Mouse (Mus musculus): ENCODE measurements at regions not wholly inside any gene's neighbourhood (a gene's known extent, or its start where the extent isn't known, plus 50 kb on each side); places are given as distances from the start of the nearest gene placed in this dataset.

GRCm38 (mm10) chr3:131886470-131886869, 198.6 kb upstream of the Dkk2 start:
- no peaks in the 10 kb centered on the region for H3K4me1 ChIP-seq
- WGBS: 83% methylated on average over 5 of the region's 5 CpGs
- 0 out of 2 replicates have a peak, but pooled peaks cover 6% of the 10 kb centered on the region for H3K9me3 ChIP-seq
- H3K4me2 ChIP-seq: no peak overlapping the region
- ATAC-seq (ENCODE audit: extremely low read depth, insufficient number of reproducible peaks, low FRiP score, low TSS enrichment): no peak
- no peak overlapping the region for H3K4me3 ChIP-seq
- no peak overlapping the region for H3K9ac ChIP-seq
- no peaks in the 10 kb centered on the region for H3K27me3 ChIP-seq (replicated peaks)
- no peaks in the 10 kb centered on the region for H3K36me3 ChIP-seq
- no peak overlapping the region for H3K27ac ChIP-seq (replicated peaks)

GRCm38 (mm10) chr3:131886984-131887383, 198.1 kb upstream of the Dkk2 start:
- no peak overlapping the region for H3K4me2 ChIP-seq
- H3K4me3 ChIP-seq: no peak overlapping the region
- 86% methylated on average over 8 of the region's 8 CpGs for WGBS
- H3K9me3 ChIP-seq: 0 out of 2 replicates have a peak, but pooled peaks cover 6% of the 10 kb centered on the region
- no peaks in the 10 kb centered on the region for H3K36me3 ChIP-seq
- H3K9ac ChIP-seq: no peak overlapping the region
- no peak overlapping the region for H3K27ac ChIP-seq (replicated peaks)
- ATAC-seq (ENCODE audit: extremely low read depth, insufficient number of reproducible peaks, low FRiP score, low TSS enrichment): no peak
- H3K27me3 ChIP-seq (replicated peaks): no peaks in the 10 kb centered on the region
- H3K4me1 ChIP-seq: no peaks in the 10 kb centered on the region

- 0 out of 2 replicates have a peak, but pooled peaks cover 6% of the 10 kb centered on the region for H3K9me3 ChIP-seq
- no peak overlapping the region for H3K9ac ChIP-seq
- no peaks in the 10 kb centered on the region for H3K27me3 ChIP-seq (replicated peaks)
- 74% methylated on average over 4 of the region's 4 CpGs for WGBS
- H3K4me3 ChIP-seq: no peak overlapping the region
- ATAC-seq (ENCODE audit: extremely low read depth, insufficient number of reproducible peaks, low FRiP score, low TSS enrichment): no peak
- no peak overlapping the region for H3K27ac ChIP-seq (replicated peaks)
- no peaks in the 10 kb centered on the region for H3K36me3 ChIP-seq
- H3K4me2 ChIP-seq: no peak overlapping the region
- no peaks in the 10 kb centered on the region for H3K4me1 ChIP-seq
Measured at GRCm38 (mm10) chr3:131887670-131888069, 197.4 kb upstream of the Dkk2 start.

DNA sequence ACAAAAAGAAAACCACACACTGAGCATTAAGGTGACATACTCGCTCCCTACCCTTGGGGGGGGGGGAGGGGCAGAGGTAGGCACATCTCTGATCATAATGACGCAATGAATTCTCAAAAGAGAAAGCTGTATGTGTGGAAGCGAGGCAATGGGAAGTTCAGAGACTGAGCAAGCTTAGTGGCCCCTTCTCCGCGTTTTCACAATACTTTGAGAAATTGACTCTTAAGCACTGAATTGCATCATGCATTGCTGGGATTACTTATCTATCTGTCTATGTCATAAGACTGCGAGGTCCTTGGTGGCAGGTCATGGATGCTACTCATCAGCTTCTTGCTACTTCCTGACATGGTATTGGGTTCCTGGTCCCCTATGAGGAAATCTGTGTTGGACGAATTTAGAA, 193.2 kb upstream of the Dkk2 start:
- 85% methylated on average over 7 of the region's 7 CpGs for WGBS
- Histone ChIP-seq H3K27me3 (replicated peaks) (no peaks in the 10 kb centered on the region), H3K27ac (replicated peaks) (no peak overlapping the region), H3K9ac (no peak overlapping the region), H3K9me3 (no peaks in the 10 kb centered on the region), H3K4me3 (no peak overlapping the region), H3K36me3 (no peaks in the 10 kb centered on the region), H3K4me1 (no peaks in the 10 kb centered on the region), H3K4me2 (no peak overlapping the region)
- no peak for ATAC-seq (ENCODE audit: extremely low read depth, insufficient number of reproducible peaks, low FRiP score, low TSS enrichment)

DNA sequence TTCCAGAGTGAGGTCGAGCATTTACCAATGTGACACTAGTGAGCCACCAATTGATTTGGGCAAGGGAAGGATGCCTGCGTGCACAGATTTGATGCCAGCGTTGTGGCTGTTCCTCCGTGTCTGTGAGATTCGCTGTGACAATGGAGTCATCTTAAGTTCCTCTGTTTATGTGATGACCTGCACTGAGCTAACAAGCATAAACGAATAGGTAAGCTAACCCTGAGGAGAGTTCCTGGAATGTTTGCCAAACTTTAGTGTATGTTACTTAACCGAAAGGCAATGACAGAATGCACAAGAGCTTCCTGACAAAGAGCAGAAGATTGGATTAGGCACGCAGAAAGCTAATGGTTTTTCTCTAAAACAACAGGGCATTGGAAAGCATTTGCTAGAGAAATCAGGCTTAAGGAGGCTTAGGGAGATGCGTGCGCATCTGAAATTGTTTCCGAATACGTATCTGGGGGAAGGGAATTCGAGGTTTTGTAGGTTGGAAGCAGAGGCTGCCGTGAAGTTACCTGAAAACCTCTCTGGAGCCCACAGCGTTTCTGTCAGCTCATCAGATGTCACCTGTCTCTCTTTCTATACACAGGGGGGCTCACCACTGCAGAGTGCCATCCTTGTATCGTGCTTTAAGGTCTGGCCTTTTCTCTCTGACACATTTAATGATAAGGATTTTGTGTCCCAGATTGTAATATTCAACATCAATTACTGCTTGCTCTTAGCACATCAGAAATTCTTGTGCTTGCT, 191.9 kb upstream of the Dkk2 start:
- no peaks in the 10 kb centered on the region for H3K4me1 ChIP-seq
- H3K36me3 ChIP-seq: no peaks in the 10 kb centered on the region
- H3K9me3 ChIP-seq: no peaks in the 10 kb centered on the region
- WGBS: 63% methylated on average over 16 of the region's 16 CpGs
- H3K4me3 ChIP-seq: no peak overlapping the region
- no peak for ATAC-seq (ENCODE audit: extremely low read depth, insufficient number of reproducible peaks, low FRiP score, low TSS enrichment)
- H3K27me3 ChIP-seq (replicated peaks): no peaks in the 10 kb centered on the region
- no peak overlapping the region for H3K4me2 ChIP-seq
- no peak overlapping the region for H3K27ac ChIP-seq (replicated peaks)
- no peak overlapping the region for H3K9ac ChIP-seq

DNA sequence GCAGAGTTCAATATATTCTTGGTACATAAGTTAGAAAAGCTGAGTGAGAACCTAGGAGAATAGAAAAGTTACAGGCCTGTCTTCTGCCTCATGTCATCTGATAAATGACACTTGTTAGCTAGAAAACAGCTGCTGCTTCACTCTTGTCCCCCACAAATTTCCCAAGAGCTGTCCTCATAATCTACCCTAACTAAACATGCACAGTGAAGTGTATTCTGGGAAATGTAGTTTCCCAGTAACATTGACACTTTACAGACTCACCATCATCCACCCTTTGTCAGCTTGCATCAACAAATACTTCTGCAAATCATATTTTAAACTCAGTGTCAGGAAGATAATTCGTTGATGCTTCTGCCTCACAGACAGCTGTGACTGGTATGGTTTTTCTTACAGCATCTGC, 190.0 kb upstream of the Dkk2 start:
- WGBS: 67% methylated on average over 1 of the region's 1 CpGs
- H3K4me2 ChIP-seq: no peak overlapping the region
- no peaks in the 10 kb centered on the region for H3K9me3 ChIP-seq
- no peaks in the 10 kb centered on the region for H3K4me1 ChIP-seq
- no peak for ATAC-seq (ENCODE audit: extremely low read depth, insufficient number of reproducible peaks, low FRiP score, low TSS enrichment)
- no peaks in the 10 kb centered on the region for H3K36me3 ChIP-seq
- no peak overlapping the region for H3K27ac ChIP-seq (replicated peaks)
- H3K4me3 ChIP-seq: no peak overlapping the region
- no peak overlapping the region for H3K9ac ChIP-seq
- H3K27me3 ChIP-seq (replicated peaks): no peaks in the 10 kb centered on the region

DNA sequence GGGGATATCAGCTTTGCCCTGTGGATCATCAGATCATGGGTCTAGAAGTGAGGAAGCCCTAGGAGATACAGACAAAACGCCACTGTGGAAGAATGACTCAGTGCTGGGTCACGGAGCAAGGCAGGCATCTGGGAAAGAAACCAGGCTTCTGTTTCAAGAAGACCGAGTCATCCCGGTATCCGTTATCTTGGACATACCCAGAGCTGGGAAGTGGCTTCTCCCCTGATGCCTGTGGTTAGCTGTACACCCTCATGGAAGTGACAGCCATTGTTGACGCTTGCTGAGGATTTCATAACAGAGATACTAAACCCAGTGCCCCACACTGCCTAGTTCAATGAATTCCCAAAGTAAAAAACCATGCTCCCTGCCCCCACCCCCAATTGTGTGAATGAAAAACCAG, 171.6 kb upstream of the Dkk2 start:
- no peak for ATAC-seq (ENCODE audit: extremely low read depth, insufficient number of reproducible peaks, low FRiP score, low TSS enrichment)
- Histone ChIP-seq H3K4me1 (peaks cover 10% of the 10 kb centered on the region), H3K4me3 (no peak overlapping the region), H3K9me3 (0 out of 2 replicates have a peak, but pooled peaks cover 3% of the 10 kb centered on the region), H3K9ac (no peak overlapping the region), H3K36me3 (no peaks in the 10 kb centered on the region), H3K4me2 (no peak overlapping the region), H3K27me3 (replicated peaks) (no peaks in the 10 kb centered on the region), H3K27ac (replicated peaks) (no peak overlapping the region)
- WGBS: 34% methylated on average over 6 of the region's 6 CpGs

DNA sequence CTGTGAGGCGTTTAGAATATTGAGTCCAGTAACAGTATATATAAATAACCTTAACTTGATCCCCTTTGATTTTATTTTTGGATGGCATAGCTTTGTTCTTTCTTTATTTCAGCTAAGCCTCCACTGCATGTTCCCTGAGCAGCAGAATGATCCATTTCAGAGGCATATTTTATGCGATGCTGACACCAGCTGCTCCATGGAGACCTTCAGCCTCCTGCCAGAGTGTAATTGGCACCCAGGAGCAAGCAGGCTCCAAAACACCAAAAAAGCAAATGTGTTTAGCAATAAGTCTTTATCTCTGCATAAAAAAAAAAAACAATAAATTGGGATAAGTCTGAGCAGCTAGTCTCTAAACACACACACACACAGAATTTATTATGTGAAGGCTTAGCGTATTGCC, 170.7 kb upstream of the Dkk2 start:
- WGBS: 91% methylated on average over 3 of the region's 3 CpGs
- Histone ChIP-seq H3K27me3 (replicated peaks) (no peaks in the 10 kb centered on the region), H3K9me3 (0 out of 2 replicates have a peak, but pooled peaks cover 3% of the 10 kb centered on the region), H3K36me3 (no peaks in the 10 kb centered on the region), H3K4me3 (no peak overlapping the region), H3K4me2 (no peak overlapping the region), H3K27ac (replicated peaks) (no peak overlapping the region), H3K9ac (no peak overlapping the region), H3K4me1 (peaks cover 10% of the 10 kb centered on the region)
- ATAC-seq (ENCODE audit: extremely low read depth, insufficient number of reproducible peaks, low FRiP score, low TSS enrichment): no peak

- Histone ChIP-seq H3K4me2 (no peak overlapping the region), H3K27ac (replicated peaks) (no peak overlapping the region), H3K36me3 (no peaks in the 10 kb centered on the region), H3K27me3 (replicated peaks) (no peaks in the 10 kb centered on the region), H3K9me3 (0 out of 2 replicates have a peak, but pooled peaks cover 3% of the 10 kb centered on the region), H3K4me3 (no peak overlapping the region), H3K9ac (no peak overlapping the region), H3K4me1 (peaks cover 10% of the 10 kb centered on the region)
- 82% methylated on average over 7 of the region's 7 CpGs for WGBS
- no peak for ATAC-seq (ENCODE audit: extremely low read depth, insufficient number of reproducible peaks, low FRiP score, low TSS enrichment)
Measured at GRCm38 (mm10) chr3:131914997-131915396, 170.1 kb upstream of the Dkk2 start.

DNA sequence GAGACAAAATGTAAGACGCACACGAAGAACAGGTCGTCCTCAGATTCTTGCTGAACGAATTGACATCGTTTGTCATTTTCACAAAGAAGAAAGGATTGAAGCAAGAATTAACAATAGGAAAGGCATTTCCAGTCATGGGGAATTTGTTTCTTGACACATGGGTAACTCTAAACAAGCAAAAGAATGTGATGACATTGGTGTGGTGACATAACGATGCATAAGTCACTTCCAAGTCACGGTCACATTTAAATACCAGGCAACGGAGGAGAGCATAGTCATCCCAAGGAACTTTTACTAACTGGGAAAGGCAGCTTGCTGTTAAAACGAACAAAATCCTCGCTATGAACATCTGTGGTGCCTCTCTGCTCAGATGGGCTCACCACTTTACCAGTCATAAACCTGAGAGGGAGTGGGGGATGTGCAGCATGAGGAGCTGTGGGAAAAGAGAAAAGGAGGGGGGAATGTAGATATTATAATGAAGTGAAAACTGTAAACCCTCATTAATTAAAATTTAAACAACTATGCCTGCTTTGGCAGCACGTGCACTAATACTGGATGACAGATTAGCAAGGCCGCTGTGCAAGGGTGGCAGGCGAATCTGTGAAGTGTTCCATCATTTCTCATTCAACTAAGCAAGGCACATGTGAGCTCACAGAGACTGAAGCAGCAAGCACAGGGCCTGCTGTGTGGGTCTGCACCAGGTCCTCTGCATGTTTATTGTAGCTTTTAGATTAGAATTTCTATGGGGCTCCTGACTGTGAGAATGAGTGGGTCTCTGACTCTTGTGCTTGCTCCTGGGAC, 167.2 kb upstream of the Dkk2 start:
- WGBS: 83% methylated on average over 13 of the region's 13 CpGs
- H3K36me3 ChIP-seq: no peaks in the 10 kb centered on the region

DNA sequence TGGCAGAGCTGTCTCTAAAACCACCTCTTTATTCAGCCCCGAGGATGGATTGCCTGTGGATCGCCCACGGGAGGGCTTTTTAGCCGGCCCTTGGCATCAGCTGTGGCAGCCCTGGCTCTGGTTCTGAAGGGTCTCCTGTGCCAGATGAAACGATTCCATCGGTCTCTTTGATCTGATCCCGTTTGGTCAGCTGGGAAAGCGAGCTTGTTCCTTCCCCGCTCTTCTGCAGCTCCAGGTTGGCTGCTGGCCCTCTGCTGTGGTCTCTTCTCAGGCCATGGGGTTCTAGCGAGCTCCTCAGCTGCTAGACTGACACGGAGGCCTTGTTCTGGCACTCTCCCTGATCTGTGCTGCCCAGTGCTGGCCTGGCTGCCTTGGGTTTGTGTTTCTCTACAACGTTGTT, 165.6 kb upstream of the Dkk2 start:
- H3K9me3 ChIP-seq: 0 out of 2 replicates have a peak, but pooled peaks cover 3% of the 10 kb centered on the region
- no peaks in the 10 kb centered on the region for H3K27me3 ChIP-seq (replicated peaks)
- WGBS: 64% methylated on average over 12 of the region's 12 CpGs
- no peak overlapping the region for H3K27ac ChIP-seq (replicated peaks)
- H3K4me3 ChIP-seq: no peak overlapping the region
- no peak overlapping the region for H3K4me2 ChIP-seq
- no peaks in the 10 kb centered on the region for H3K36me3 ChIP-seq
- ATAC-seq (ENCODE audit: extremely low read depth, insufficient number of reproducible peaks, low FRiP score, low TSS enrichment): no peak
- no peak overlapping the region for H3K9ac ChIP-seq
- no peaks in the 10 kb centered on the region for H3K4me1 ChIP-seq

More for the DNA sequence above, 167.2 kb upstream of the Dkk2 start:
- 0 out of 2 replicates have a peak, but pooled peaks cover 3% of the 10 kb centered on the region for H3K9me3 ChIP-seq
- H3K4me3 ChIP-seq: no peak overlapping the region
- no peaks in the 10 kb centered on the region for H3K4me1 ChIP-seq
- no peak overlapping the region for H3K9ac ChIP-seq
- no peaks in the 10 kb centered on the region for H3K27me3 ChIP-seq (replicated peaks)
- no peak for ATAC-seq (ENCODE audit: extremely low read depth, insufficient number of reproducible peaks, low FRiP score, low TSS enrichment)
- no peak overlapping the region for H3K27ac ChIP-seq (replicated peaks)
- no peak overlapping the region for H3K4me2 ChIP-seq

Data from heart, embryonic 13.5 days (tissue).